Mouse (Mus musculus) cerebellum, postnatal 14 days (tissue): ENCODE measurements at regions not wholly inside any gene's neighbourhood (a gene's known extent, or its start where the extent isn't known, plus 50 kb on each side); places are given as distances from the start of the nearest gene placed in this dataset.

Source experiments
- DNase-seq, 2 experiments: peaks; one replicate each; pipeline ENCODE4 v3.0.0; 2021; ENCODE audit warnings: mixed read lengths in 2 of 2

DNA sequence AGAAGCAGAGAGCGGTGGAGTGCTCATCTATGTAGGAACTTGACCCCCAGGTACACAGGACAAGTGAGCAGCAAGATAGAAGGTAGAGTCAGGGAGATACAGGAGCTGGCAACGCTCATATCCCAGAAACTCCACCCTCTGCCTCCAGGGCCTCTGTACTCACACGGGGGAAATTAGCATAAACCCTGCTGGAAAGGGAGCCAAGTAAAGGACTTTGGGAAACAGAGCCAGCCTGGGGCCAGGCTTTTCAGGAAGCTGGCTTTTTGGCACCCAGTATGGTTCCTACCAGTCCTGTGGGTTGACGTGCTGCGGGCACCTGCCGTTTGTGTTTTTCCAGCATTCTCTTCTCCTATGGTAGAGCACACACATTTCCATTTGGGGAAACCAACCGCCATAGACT, 128.2 kb upstream of the Hmga2 start:
- DNase-seq: peak; percentile 18 to 31

DNA sequence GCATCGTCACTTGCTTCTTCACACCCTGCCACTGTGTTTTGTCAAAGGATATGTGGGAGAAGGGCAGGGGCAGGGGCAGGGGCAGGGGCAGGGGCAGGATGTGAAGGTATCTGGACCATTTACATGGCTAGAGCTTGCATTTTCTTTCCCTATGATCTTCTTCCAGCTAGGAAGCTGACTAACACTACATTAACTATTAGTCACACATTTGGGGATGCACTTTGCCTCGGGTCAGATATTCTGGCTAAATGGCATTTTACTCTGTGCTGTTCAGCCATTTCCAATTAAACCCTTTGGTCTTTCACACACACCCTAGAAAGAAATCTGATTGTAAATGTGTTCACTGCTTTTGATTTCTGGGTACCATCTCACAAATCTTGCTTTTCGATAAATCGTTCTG, 126.9 kb upstream of the Hmga2 start:
- DNase-seq: no peak

DNA sequence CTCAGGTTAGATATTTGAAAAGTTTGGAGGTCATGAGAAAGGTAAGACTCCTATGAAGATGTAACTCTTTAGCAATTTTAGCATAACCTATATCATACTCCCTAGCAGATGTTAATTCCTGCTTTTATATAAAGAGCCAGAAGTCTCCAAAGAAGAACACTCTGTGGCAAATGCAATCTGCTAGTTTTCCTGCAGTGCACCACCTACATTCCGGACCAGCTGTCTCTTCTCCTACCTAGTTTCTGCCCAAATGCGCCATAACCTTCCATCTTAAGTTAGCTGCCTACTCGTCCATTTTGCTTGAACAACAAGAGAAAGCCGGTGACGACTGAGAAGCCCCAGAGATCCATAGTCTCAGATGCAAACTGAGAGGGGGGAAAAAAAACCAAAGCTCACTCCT, 124.5 kb upstream of the Hmga2 start:
- no peak for DNase-seq

DNA sequence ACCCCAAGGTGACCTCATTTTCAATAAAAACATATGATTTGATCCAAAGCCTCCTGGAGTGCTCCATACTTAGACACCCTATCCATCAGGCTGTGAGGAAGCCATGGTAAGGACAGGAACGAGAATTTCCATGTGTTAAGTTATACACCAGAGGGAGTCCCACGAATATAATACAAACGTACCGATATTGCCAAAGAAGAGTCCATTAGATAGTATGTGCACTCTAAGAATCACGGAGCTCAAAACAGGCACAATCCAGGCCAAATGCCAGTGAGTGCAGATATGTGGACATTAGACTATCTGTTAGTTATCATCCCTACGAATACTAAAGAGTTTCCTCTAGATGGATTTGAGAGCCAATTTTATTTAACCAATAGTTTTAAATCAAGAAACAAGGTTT, 123.3 kb upstream of the Hmga2 start:
- no peak for DNase-seq

DNA sequence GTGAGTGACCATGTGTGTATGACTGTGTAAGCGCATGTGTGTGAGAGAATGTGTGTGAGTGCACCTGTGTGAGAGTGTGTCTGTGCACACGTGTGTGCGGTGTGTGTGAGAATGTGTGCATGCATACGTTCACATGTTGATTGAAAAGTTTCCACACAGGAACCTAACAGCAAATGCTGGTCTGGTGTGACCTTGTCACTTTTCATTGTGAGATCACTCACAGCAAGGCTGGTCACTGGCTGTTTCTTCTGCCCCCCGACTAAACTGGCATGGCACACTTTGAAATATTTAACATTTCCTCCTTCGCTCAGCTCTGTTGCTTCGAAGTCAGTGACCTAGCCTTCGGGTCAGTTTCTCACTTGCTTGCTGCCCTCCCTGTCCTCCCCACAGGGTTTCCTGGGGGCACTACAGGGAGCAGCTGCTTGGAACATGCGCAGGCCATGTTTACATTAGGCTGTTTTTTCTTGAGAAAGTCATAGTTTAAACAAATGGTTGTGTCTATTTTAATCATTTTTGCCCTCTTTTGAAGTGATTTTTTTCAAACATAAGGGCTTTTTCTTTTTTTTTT, 121.1 kb upstream of the Hmga2 start:
- no peak for DNase-seq

DNA sequence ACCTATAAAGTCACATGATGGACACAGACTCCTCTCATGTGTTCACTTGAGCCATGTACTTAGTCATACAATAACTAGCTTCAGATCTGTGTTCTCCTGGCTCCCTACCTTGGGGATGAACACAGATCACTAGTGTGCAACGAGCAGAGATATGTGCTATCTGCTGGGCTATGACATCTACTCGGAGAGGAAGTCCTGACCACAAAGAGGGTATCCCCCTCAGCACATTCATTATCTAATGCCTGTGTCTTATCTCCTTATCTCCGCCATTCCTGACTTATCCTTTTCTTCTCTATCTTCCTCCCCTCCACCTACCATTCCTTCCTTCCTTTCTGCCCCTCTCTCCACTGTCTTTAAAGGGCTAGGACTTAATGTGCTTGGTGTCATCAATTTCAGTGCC, 118.9 kb upstream of the Hmga2 start:
- no peak for DNase-seq

DNA sequence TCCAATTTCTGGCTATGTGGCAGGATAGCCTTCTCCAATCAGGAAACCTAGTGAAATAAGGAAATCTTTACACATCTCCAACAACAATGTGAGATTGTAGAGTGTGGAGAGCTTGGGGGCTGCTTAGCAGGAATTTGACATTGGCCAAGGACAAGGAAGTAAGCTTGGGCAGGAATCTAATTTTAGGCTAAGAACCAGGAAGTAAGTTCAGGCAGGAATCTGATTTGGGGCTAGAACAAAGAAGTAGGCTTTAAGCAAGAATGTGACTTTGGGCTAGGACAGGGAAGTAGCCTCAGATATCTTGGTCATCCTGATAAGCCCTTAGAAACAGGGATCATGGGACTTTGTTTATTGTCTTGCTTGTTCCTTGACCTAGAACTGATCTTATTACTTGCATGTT, 117.6 kb upstream of the Hmga2 start:
- DNase-seq: no peak

DNA sequence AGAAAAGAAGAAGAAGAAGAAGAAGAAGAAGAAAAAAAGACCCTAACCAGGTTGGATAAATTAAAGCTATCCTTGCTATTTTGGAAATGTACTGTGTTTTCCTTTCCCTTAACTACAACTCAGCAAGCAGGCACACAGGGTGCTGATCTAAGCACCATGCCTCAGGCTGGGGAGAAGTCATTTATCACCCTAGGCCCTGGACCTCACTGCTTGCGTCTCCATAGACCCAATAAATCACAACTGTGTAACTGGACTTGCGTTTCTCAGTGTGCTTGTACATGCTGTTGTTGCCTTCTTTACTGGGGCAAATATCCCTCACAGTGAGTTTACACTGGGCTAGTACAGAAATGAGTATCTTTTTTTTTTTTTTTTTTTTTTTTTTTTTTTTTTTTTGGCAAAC, 113.4 kb upstream of the Hmga2 start:
- DNase-seq: no peak

DNA sequence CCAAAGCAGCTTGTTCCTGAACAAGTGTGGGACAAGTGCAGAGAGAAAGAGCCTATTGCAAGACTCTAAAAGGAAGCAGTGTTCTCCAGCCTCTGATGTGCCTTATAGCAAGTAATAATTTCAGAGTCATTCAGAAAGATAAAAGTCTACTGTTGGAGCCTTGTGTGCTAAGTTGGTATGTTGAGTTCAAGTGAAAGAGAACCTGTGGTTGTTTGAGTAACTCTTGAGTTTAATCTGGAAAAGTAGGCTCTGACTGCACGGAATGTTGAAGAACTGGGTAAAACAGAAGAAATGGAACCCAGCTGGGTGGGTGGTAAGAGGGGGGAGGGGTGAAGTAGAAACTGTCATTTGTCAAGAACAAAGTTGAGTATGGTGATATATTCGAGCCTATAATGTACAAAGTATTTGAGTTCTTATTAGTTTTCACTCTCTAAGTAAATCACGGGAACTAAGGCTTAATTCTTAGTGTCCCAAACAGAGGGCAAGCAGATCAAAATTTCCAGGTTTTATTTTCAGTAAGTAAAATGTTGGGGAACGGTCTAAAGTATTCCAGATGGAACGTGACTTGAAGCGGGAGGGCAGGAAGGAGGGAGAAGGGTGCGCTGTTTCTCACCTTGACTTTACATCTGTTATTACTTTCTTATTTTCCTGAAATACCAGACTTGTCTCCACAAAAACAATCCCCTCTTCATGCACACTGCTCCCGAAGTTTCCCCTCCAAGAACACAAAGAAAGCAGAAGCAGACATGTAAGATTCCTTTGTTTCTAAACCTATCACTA, 111.8 kb upstream of the Hmga2 start:
- DNase-seq: no peak

DNA sequence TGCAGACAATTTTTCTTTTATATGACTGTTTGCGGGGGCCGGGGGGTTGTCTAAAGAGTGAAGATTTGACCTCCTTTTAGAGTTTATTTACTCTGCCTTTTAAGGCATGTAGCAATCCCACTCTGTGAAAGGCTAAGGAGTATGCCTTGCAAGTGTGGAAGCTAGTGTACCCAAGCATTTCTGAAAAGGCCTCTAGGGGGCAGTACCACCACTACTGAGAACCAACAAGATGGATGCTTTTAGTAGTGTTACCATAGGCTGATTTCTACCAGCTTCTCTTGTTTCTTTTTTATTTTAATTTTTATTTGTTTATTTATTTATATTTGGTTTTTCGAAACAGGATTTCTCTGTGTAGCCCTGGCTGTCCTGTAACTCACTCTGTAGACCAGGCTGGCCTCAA, 110.9 kb upstream of the Hmga2 start:
- DNase-seq: peak; percentile 53 to 63

DNA sequence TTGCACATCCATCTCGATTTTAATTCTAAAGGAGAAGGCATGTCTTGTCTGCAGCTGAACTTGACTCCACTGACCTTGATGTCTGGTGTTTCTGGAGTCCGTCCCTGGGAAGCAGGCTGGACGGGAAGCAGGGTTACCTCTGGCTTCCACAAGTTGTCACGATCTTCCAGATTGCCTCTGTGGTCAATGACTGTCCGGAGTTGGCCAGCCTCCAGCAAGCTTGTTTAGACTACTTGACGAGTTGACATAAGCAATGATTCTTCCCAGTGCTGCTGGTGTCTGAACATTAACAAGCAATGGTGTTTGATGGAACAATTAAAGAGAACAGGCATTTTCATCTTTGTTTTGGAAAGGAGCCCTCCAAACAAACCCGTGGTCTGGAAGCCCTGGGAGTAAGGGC, 106.2 kb upstream of the Hmga2 start:
- peak in 1 of 2 experiments; percentile 23 for DNase-seq

DNA sequence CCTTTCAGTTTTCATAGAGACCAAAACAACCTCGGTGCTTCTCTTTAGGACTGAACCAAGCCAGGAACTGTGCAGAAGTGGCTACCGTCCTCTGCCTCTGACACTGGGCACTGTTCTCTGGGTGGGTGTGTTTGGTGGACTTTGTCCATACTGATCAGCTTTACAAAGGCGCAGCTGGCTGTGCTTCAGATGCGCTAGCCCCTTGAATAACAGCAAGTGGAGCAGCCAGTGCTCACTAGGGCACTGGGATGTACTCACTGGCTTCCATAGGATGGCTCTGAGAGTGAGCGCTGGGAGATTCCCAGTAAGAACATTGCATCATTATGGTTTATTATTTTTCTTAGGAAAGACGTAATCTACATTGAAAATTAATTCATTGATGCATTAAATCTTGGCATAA, 105.3 kb upstream of the Hmga2 start:
- DNase-seq: no peak

DNA sequence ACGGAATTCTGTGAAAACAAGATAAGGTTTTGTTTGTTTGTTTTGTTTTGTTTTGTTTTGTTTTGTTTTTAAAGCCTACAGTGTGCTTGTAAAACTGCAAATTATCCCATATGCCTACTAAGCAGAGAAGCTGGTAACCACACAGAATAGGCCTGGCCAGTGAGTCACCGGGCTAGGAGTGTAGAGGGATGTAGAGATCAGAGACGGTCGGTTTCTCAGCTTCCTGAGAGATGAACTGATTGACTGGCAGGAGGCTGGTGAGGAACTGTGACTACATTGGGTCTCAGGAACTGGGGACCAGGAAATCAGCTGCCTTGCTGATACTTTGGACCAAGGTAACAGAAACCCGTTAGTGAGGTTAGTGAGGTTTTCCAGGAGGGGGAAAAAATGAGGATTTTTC, 100.6 kb upstream of the Hmga2 start:
- no peak for DNase-seq

DNA sequence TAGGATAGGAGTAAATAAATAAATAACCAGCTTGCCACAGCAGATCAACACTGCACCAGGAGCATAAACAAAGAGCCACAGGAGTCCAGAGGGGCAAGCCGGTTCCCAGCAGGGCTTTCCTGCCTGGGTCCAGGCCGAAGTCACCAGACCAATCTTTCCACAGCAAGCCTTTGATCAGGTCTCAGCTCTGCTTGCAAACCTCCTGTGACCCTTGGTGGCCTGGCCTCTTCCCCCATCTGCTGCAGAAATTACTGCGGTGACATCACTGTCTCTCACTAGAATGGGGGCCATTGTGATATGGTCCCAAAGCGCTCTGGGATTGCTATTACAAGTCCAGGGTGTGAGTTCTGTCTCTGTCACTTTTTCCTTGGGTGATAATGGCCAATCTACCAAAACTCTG, 99.9 kb upstream of the Hmga2 start:
- no peak for DNase-seq

DNA sequence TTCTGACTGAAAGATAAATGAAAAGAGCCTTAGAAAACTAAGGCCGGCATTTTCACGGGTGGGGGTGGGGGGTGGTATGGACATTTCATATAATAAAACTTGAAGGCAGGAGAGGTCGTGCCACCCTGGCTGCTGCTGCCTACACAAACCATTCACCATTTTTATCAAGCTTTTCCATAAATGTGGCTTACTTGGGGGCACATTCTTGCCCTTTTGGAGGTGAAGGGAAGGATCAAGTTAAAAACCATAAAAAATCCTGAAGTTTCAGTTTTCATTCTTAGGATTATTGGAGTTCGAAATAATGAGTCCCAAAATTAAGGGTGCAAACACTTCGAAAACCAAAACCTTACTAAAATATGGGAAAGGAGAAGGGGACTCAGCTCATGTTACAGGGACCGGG, 95.1 kb upstream of the Hmga2 start:
- no peak for DNase-seq

DNA sequence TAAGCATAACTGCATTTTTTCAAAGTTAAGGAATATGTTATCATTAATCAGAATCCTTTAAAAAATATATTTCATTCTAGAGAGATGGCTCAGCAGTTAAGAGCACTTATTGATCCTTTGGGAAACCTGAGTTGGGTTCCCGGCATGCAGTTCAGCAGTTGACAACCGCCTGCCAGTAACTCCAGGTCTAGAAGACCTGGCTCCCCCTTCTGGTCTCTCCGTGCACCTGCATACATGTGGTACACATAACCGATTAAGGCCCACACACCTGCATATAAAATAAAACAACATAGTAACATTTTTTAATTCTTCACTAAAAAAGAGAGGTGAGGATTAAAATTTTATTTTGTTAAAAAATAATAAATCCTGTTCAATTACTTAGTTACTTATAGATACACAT, 89.7 kb upstream of the Hmga2 start:
- no peak for DNase-seq

DNA sequence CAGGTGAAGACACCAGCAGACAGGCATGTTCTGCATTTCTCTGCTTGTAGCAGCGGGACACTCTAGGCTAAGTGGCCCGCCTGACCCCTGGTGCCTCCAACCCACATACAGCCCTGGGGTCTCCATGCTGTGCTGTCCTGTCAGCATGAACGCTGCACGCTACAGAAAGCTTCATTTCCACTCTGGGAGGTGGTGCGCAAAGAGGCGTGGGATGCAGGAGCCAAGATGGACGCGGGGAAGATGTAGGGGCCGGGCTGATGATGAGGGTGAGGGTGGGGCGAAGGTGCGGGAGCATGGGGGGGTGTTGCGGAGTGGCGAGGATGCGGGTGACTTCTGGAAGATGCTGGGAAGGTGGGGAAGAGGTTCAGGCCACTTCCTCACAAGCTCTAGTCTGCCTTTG, 88.6 kb upstream of the Hmga2 start:
- no peak for DNase-seq

DNA sequence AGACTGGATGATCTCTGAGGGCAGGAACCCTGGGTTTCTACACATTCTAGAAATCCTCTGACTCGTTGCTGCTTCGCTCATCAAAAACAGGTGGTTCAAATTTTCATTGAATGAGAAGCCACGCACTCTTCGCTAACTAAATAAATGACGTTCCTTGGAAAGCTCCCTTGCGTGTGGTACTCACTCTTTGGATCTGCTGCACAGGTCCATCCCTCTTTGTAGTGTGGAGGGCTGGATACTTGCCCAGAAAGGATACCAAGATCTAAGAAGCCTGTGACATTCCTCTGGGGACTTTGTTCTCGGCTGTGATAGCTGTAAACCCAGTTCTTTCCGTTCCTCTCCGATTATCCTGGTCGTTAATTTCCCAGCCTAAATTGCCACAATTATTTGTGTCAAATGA, 87.7 kb upstream of the Hmga2 start:
- no peak for DNase-seq

DNA sequence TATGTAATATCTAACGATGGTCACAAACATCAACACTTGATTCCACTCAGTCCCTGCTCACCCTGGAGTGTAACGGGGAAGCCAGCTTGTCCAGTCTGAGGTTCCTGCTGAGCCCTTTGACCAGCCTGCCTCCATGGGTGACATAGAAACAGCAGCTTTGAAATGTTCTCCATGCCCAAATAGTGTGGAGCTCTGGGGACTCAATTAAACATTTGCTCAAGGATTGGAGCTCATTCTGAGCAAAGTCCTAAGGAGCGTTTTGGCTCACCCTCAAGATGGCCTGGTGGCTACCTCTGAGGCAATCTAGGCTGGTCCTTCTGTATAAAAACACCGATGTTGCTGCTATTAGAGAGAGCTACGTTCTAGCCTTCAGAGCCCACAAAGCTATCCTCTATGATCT, 85.6 kb upstream of the Hmga2 start:
- DNase-seq: no peak

DNA sequence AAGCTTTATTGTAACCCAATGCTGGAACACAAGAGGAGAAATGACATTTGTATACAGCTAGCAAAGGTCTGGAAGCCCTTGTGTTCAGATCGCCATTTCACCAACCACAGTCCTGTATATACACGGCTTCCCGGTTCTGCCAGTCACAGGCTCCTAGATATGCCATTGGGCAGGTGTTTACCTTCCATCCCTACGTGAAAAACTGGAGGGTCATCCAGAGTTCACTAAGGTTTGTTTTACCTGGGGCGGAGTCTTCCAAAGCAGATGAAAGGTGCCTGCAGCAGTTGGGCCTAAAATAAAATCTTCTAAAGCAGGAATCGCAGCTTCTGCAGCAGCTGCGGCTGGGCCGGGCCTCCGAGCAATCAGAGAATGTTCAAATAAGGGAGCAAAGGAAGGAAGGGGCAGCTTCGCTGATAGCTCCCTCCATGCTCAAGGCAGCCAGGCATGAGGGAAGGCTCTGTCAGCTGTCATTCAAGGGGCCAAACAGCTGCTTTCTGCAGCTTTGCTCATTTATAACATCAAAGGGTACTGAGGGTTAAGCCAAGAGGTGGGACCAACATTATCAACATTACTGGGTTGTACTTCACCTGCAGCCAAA, 81.7 kb upstream of the Hmga2 start:
- DNase-seq: no peak

DNA sequence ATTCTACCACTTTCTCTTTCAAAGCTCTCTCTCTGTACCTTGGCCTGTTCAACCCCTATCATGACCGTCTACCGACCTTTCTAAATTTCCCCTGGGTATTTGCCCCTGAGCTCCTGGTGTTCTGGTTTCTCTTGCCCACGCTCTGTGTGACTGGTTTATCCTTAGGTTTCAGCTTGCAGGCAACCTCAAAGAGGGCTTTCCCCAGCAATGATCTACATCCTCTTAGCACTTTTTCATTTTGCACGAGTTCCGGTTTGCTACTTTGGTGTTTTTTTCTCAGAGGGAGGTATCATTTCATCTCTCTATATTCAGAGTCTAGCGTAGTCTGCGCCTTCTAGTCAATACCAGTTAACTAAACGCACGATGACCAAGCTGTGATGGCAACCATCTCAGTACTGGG, 79.8 kb upstream of the Hmga2 start:
- DNase-seq: no peak

DNA sequence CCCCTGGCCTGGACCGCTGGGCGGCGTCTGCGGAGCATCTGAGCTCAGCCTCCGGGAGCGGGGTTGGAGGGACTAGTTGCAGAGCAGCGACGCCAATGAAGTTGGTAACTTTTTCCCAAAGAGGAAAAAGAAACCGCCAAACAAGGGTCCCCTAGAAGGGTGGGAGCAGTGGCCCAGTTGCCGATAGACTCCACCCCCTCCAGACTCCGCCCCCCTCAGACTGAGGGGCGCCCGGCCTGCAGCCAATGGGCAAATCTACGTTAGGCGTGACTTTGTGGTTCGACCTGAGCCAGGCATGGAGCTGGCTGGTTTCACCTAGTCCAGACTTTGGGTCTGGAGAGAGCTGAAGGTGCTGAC, 76.8 kb upstream of the Hmga2 start:
- DNase-seq: peak; percentile 4 to 10

DNA sequence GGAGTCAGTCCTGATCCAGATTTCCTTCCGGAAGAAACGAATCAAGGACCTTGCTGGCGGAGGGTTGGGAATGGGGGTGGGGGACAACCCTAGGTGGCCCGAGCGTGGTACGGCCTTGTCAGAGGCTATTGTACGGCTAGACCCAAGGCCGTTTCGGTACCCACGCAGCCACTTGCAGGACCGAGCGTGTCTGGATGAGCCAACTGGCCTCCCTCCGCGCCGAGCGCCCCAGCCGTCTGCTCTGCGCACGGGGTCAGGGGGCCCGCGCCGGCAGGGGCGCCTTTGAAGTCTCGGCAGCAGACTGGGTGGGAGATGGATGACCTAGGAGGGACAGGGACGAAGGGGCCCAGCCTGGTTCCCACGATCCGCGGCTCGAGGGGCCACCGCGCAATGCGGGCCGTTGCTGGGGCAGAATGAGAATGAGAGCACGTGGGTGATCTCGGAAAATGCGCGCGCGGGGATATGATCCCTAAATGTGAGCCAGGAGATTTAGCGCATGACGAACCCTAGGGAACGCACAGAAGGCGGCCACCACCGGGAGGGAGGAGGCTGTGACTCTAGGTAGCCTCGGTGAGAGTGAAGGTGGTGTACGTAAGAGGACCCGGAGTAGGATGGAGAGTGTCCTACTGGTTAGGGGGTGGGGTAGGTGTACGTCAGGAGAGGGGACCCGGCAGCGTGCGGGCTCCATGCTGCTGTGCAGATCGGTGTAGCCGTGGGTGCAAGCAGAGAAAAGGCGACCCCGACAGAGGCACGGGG, 76.2 kb upstream of the Hmga2 start:
- DNase-seq: peak; percentile 39 to 44

DNA sequence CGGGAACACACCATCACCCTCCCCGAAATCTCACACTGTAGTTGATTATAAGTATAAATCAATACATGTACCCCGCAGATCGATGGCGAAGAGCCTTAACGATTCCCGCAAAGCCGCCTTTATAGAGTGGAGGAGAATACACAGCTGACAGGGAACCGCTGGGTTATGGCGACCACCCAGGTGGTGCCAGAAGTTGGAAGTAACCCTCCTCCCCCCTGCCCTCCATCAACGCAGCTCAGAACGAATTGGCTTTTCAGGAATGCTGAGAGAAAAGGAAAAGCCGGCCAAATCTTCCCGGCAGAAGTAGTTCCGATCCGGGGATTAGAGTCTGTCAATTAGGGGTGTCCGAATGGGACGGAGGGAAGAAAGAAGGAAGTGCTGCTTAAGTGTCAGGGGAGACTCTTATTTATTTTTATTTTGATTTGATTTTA, 75.6 kb upstream of the Hmga2 start:
- peak in 1 of 2 experiments; percentile 26 for DNase-seq
